Mouse (Mus musculus): Measurements from ENCODE around the gene Ip6k3. TPM values are rescaled to one million over a fixed set of nuclear protein-coding genes. Genes with fewer than 3 reads are reported as not detected.

The Ip6k3 gene
- 0.13 and 0.17 TPM in 2 replicates for polyA plus RNA-seq (2012; rRNA removed)

DNA sequence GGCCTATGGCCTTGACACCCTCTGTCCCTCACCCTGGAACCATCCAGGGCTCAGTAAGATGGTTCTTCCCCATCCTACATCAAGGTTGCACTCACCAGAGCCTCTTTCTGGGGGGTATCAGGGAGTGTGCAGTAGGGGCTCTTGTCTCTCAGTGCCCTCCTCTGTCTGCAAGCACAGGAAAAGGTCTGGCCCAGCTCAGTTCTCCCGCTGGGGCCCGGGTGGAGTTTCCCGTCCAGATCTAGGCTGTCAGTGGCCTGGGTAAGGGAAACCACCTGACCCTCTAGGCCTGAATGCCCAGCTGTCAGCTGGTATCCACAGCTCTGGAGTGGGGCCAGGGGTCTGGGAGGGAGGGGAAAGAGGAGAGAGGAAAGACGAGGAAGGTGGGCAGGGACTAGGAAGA is at the start of gene Ip6k3:
TSS of gene Ip6k3 (minus strand) at position 251 of the 400 bp plus-strand sequence.
- no peak for DNase-seq (ENCODE audit: low spot score)

- DNase-seq (ENCODE audit: low spot score): no peak
Measured at GRCm38 (mm10) chr17:27212768-27213525, 45.4 kb upstream of the Ip6k3 start.

- DNase-seq (ENCODE audit: low spot score): no peak
Measured at GRCm38 (mm10) chr17:27212006-27212405, 44.4 kb upstream of the Ip6k3 start.

DNA sequence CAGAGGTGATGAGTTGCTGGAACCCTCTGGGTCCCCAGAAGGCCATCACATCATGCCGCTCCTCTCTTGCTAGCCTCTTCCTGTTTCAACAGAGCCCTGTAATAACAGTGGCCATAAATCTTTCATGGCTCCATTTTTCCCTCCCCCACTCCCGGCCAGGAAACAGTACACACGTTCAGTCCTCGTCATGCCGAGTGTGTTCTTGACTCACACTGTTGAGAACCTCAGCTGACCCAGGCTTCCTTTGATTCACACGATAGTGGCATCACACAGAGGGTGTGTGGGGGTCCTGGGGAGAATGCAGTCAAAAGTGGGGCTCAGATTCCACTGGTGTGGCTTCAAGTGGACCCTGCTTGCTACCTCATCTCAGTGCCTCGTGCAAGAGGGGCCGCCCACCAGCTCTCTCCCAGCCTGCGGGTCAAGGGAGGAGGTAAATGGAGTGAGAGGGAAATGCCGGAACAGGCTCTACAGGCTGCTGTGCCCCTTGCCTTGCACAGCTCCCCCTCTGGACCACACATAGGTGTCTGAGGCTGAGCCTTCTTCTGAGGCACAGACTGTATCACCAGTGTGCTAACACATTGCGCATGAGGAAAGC is 39.6 kb upstream of the Ip6k3 start:
- no peak for DNase-seq (ENCODE audit: low spot score)

GRCm38 (mm10) chr17:27204075-27204909 is 36.7 kb upstream of the Ip6k3 start, which contains the start of gene Lemd2:
Lemd2 (minus strand) TSS chr17:27204469.
- DNase-seq (ENCODE audit: low spot score): peak; percentile 98

GRCm38 (mm10) chr17:27203358-27204074 is 35.9 kb upstream of the Ip6k3 start:
- no peak for DNase-seq (ENCODE audit: low spot score)

DNA sequence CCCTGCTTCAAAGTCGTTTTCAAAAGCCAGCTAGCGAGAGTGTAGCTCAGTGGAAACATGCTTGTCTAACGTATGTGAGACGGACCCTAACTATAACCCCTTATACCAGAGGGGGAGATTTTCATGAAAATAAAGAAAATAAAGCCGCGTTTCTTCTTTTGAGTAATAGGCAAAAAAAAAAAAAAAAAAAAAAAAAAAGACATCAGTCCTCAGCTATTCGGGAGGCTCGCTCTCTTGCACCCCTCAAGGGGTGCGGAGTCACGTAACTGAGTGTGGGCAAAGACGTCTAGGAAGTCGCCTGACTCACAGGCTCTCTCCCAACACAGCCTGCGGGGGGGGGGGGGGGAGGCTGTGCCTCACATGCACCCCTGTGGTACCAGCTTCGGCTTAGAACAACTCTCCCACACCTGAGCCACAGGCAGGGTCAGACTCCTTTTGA is 35.3 kb upstream of the Ip6k3 start:
- no peak for DNase-seq (ENCODE audit: low spot score)

GRCm38 (mm10) chr17:27201981-27202380 is 34.4 kb upstream of the Ip6k3 start:
- DNase-seq (ENCODE audit: low spot score): no peak

DNA sequence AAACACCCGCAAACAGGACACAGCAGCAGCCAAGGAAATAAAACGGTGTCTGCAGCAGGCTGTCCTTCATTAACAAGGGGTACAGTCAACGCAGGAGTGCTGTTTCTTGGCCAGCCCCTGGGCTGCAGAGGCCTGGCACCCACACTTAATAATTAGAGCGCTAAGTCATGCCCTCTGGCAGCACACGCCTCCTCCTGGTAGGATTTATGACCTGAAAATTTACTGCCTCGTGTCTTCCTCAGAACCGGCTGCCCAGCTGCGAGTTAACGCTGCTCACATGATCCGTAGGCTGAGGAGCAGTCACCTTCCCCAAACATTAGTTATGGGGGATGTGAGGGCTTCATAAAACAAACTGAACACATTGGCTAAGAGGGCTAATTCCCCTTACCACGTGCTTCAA is 33.2 kb upstream of the Ip6k3 start:
- no peak for DNase-seq (ENCODE audit: low spot score)

DNA sequence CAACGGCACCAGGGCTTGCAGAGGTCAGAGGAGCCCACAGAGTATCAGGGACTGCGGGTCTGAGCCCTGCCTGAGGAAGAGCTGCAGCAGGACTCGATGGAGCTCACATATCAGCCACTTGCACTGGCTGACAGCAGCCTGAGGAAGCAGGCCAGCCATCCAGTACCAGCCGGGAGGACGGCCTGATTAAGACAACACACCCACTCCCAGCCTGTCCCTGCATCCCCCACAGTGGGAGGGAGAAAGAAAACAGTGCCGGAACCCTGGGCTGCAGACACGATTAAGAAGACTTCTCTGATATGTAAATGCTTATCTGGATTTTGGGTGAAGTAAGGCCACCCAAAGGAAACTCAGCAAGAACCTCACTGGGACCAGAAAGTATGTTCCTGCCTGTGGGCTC is 32.3 kb upstream of the Ip6k3 start:
- no peak for DNase-seq (ENCODE audit: low spot score)

GRCm38 (mm10) chr17:27199205-27199604 is 31.6 kb upstream of the Ip6k3 start:
- no peak for DNase-seq (ENCODE audit: low spot score)

- no peak for DNase-seq (ENCODE audit: low spot score)
Measured at GRCm38 (mm10) chr17:27196206-27196605, 28.6 kb upstream of the Ip6k3 start.

DNA sequence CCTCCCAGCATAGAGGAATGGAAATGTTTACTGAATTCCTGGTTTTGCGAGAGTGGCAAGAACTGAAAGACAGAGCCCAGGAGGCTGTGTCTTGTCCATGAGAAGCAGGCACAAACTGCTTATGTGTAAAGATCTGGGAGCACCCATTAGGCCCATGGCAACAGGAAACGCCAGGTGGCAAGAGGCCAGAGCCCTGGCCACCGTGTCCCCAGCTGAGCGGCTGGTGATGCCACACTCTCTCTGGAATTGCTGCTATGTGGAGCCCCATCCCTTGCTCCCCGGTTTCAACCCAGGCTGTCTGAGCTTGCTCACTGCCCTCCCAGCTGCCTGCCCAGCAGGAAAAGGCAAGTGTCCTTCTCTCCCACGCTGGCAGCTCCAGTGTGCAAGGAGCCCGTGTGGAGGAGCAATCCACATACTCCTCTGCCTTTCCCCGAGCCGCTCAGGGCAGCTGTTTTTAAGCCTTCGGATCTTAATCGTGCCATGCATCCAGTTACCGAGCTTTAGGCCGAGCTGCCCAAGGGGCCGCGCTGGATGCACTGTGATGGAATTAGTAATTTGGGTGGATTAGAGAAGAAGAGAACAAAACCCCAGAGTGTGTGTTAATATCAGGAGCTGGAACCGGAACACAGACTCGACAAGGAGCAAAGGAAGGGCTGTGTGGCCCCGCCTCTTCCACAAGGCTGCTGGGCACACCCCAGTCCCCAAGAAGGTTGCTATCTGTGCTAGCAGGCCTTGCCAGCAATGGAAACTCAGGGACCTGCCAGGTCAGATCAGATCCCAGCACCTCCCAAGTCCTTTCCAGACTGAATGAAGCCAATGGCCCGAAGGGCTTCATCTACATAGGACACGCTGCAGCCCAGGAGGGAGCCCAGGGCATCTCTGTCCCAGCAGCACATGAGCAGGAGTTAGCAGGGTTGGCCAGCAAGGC is 26.9 kb upstream of the Ip6k3 start:
- no peak for DNase-seq (ENCODE audit: low spot score)

GRCm38 (mm10) chr17:27191804-27192203 is 24.2 kb upstream of the Ip6k3 start:
- DNase-seq (ENCODE audit: low spot score): no peak

DNA sequence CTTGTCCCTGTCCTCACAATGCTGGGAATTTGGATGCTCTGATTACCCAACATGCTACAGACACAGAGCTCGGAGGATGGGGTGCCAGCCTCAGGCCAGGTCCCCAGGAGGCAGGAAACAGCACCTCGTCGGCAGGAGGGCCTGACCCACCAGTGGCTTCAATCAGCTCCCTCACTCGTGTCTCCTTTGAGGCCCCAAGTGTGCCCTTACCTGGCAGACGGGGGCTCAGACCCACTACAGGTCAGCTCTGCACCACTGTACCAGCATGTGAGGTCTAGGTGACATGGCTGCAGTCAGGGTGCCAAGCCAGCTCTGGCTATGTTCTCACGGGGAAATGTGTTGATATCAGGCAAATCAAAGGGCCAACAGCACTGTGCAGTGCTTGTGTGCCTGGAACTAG is 23.6 kb upstream of the Ip6k3 start:
- no peak for DNase-seq (ENCODE audit: low spot score)

DNA sequence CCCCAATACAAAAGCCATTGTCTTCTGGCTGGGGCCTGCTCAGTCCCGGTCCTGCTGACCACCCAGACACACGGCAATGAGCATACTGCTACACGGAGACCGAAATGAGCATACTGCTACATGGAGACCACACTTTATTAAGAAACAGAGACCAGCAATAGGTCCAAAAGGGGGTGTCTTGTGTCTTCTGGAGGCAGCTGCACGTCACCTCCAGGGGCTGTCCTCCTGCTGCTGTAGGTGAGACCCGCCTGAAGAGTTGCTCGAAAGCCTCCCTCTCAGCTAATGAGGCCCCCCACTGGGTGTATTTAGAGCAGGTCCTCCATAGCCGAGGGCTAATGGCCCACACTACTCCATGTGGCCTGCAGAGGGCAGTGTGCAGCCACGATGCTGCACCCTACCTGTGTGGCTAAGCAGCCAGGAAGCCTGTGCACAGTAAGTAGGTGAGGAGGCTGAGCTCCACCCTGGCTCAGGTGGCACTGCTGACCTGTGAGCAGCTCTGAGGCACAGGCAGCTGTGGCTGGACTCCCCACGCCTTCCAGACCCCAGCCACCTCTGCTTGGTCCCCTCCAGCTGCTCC is 22.1 kb upstream of the Ip6k3 start:
- DNase-seq (ENCODE audit: low spot score): no peak

GRCm38 (mm10) chr17:27188883-27189282 is 21.3 kb upstream of the Ip6k3 start:
- no peak for DNase-seq (ENCODE audit: low spot score)

DNA sequence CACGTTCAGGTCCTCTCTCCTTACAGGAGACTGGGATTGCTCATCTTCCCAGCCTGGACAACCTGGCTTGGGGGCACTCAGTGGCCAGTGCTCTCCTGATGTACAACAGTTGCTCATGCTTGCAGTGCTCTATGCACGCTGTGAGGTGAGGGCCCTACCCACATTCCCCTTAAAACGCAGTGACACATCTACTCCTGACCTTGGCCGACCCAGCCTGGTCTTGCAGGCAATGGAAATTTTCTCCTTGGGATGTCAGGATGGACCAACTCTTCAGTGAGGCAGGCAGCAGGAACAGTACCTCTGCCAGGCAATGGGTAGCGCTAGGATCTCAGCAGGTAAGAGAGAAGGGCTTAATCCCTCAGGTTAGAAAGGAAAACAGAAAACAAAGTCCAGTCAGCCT is 19.5 kb upstream of the Ip6k3 start:
- DNase-seq (ENCODE audit: low spot score): no peak

- no peak for DNase-seq (ENCODE audit: low spot score)
Measured at GRCm38 (mm10) chr17:27186068-27186467, 18.5 kb upstream of the Ip6k3 start.

DNA sequence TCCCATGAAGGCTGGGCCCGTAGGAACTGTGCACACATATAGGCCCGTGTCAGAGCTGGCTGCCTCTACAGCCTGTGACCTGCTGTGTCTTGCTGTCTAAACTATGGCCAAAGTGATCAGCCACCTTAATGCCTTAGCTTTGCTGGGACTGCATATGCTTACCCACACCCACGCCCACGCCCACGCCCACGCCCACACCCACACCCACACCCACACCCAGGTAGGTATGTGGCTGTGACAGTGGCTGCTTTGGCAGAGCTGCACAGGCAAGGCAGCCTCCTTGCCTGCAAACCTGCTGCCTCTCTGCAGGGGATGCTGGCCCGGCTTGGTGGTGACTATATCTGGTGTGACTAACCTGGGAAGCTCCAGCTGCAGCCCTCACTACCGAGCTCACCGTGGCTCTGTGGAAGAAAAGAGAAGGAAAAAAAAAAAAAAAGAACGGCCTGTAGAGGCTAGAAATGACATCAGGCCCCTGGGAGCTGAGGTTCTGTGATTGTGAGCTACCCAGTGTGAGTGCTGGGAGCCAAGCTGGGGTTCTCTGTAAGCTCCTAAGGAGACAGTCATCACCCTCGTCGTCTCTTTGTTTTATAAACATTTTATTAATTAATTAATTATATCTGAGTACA is 16.2 kb upstream of the Ip6k3 start:
- DNase-seq (ENCODE audit: low spot score): no peak
